Mouse (Mus musculus): ENCODE data around the gene Slc15a2.

DNA sequence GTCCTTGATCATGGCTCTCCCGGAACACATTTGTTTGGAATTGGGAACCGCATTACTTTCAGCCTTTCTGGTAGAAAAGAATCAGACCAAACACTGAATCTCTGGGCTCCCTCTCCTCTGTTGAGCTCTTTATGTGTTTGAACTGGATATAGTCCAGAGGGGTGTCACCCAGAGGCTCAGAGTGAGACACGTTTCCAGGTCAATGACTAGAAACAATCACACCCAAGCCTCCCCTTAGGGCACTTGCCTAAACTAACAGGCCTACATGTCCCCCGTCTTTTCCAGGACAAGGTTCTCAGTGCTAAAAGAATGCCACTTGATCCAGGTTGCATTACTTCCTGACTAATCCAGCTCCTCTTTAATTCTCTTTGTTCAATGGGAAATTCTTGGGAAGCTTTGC, 13.9 kb downstream of the Slc15a2 start:
- no peak for TF ChIP-seq CTCF (IDR thresholded peaks at IDR 0.05; ENCODE audit: borderline replicate concordance, insufficient read depth, low read depth, low read length)
- no peak for TF ChIP-seq POLR2A (IDR thresholded peaks at IDR 0.05; ENCODE audit: borderline replicate concordance, insufficient read depth, low read length)

All from cerebellum, adult 2 months (tissue).